Mouse (Mus musculus) cerebral cortex, adult 2 months (tissue): ENCODE measurements around the gene Gm42906.

Source experiments
- WGBS: fragments of 180-500 bp; shearing (Covaris S2); methylation state at CpG from one replicate; pipeline ENCODE4 v1.1.7; 2018; 5-methylcytosine and 5-hydroxymethylcytosine counted together

The Gm42906 gene

GRCm38 (mm10) chr5:151106841-151107240 is 321.1 kb downstream of the Gm42906 start:
- 92% methylated on average over 3 of the region's 3 CpGs for WGBS

GRCm38 (mm10) chr5:151105054-151105971 is 322.6 kb downstream of the Gm42906 start:
- 74% methylated on average over 10 of the region's 10 CpGs for WGBS

- 55% methylated on average over 9 of the region's 9 CpGs for WGBS
Observed at GRCm38 (mm10) chr5:151104354-151105053, 323.5 kb downstream of the Gm42906 start.

- 79% methylated on average over 4 of the region's 4 CpGs for WGBS
Observed at GRCm38 (mm10) chr5:151103284-151103683, 324.7 kb downstream of the Gm42906 start.

- 62% methylated on average over 2 of the region's 2 CpGs for WGBS
Observed at GRCm38 (mm10) chr5:151102262-151102661, 325.7 kb downstream of the Gm42906 start.

- 85% methylated on average over 6 of the region's 6 CpGs for WGBS
Observed at GRCm38 (mm10) chr5:151096012-151096411, 332.0 kb downstream of the Gm42906 start.

- WGBS: 71% methylated on average over 3 of the region's 3 CpGs
Observed at GRCm38 (mm10) chr5:151092886-151093665, 334.9 kb downstream of the Gm42906 start.

GRCm38 (mm10) chr5:151090996-151091395 is 337.0 kb downstream of the Gm42906 start:
- WGBS: 70% methylated on average over 6 of the region's 6 CpGs

GRCm38 (mm10) chr5:151089201-151089600 is 338.8 kb downstream of the Gm42906 start:
- WGBS: 62% methylated on average over 6 of the region's 6 CpGs

- WGBS: 60% methylated on average over 9 of the region's 9 CpGs
Observed at GRCm38 (mm10) chr5:151086425-151087202, 341.3 kb downstream of the Gm42906 start.

GRCm38 (mm10) chr5:151085749-151086148 is 342.2 kb downstream of the Gm42906 start:
- WGBS: 86% methylated on average over 8 of the region's 8 CpGs

GRCm38 (mm10) chr5:151080276-151080675 is 347.7 kb downstream of the Gm42906 start:
- WGBS: 77% methylated on average over 4 of the region's 4 CpGs

GRCm38 (mm10) chr5:151077953-151078352 is 350.0 kb downstream of the Gm42906 start:
- over 99% methylated on average over 2 of the region's 2 CpGs for WGBS

GRCm38 (mm10) chr5:151076917-151077316 is 351.0 kb downstream of the Gm42906 start:
- 74% methylated on average over 3 of the region's 3 CpGs for WGBS

GRCm38 (mm10) chr5:151074282-151074681 is 353.7 kb downstream of the Gm42906 start:
- WGBS: 44% methylated on average over 4 of the region's 4 CpGs

GRCm38 (mm10) chr5:151071430-151071829 is 356.5 kb downstream of the Gm42906 start:
- 72% methylated on average over 6 of the region's 6 CpGs for WGBS

- 75% methylated on average over 6 of the region's 6 CpGs for WGBS
Observed at GRCm38 (mm10) chr5:151070896-151071295, 357.1 kb downstream of the Gm42906 start.

- WGBS: 55% methylated on average over 2 of the region's 2 CpGs
Observed at GRCm38 (mm10) chr5:151069569-151069968, 358.4 kb downstream of the Gm42906 start.

GRCm38 (mm10) chr5:151066016-151066415 is 361.9 kb downstream of the Gm42906 start:
- 35% methylated on average over 5 of the region's 5 CpGs for WGBS

GRCm38 (mm10) chr5:151065228-151065627 is 362.7 kb downstream of the Gm42906 start:
- WGBS: 45% methylated on average over 1 of the region's 1 CpGs

- WGBS: 82% methylated on average over 2 of the region's 2 CpGs
Observed at GRCm38 (mm10) chr5:151061942-151062341, 366.0 kb downstream of the Gm42906 start.
